Mouse (Mus musculus) embryonic fibroblast, embryonic 13.5 days (primary cell): ENCODE data around the gene Nrn1.

Source experiments
- CTCF ChIP-seq: IDR thresholded peaks from 2 replicates; pipeline ENCODE4 v1.5.1; 2011; ENCODE audit warnings: mild to moderate bottlenecking, control low read depth, low read length, moderate library complexity, borderline replicate concordance; ENCODE audit not compliant: insufficient read depth
- POLR2A ChIP-seq: IDR thresholded peaks from 2 replicates; pipeline ENCODE4 v1.6.1; 2011; ENCODE audit warnings: low read depth, mild to moderate bottlenecking, control low read depth, low read length, moderate library complexity

- no peak for TF ChIP-seq CTCF
- no peak for TF ChIP-seq POLR2A
These were observed 5.1 kb downstream of the Nrn1 start for GRCm38 (mm10) chr13:36729731-36730340.
